Mouse (Mus musculus) brain, embryonic 18.5 days (tissue): ENCODE data around the gene Fbrsl1.

Experiments used
- DNase-seq: peaks from one replicate; pipeline ENCODE4 v3.0.0-alpha.2; 2012; ENCODE audit warnings: low read depth, low spot score

The Fbrsl1 gene

DNA sequence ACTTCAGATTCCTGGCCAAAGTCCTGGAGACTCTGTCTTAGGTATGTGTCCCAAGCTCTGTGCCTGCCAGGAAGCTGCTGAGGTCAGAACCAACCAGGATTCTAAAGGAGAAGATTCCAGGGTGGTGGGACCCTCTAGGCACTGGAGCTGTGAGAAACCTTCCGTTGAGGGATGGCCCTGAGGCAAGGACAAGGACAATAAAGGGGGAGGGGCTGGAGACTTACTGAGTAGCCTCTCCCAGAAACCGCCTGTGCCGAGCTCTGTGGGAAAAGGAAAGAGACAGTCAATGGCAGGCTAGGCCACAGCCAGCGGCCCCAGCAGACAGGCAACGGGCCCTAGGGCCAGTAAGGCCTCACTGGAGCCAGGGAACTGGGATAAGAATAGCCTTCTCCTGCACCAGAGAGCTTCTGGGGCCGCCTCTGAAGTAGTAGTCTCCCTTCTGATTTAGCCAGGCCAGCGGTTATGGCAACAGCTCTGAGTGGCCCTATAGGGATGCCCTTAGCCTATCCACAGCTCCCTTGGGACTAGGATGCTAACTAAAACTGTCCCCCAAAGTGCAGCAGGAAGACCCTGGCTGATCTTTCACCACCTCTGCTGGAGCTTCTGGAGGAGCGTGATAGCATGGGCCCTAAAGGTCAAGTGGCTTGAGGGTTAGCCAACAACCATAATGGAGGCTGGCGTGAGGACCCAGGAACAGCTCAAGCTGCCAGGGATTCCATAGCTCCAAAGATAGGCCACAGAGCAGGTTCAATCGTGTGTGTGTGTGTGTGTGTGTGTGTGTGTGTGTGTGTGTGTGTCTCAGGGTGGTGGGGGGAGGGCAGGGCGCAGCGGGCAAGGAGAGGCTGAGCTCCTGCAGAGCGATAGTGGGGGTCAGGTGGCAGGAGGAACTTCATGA lies 32.2 kb downstream of the Fbrsl1 start:
- no peak for DNase-seq

- DNase-seq = no peak
Observed at GRCm38 (mm10) chr5:110415022-110415421, 33.3 kb downstream of the Fbrsl1 start.

GRCm38 (mm10) chr5:110413018-110413417 lies 35.3 kb downstream of the Fbrsl1 start:
- DNase-seq = no peak

- DNase-seq = no peak
Observed at GRCm38 (mm10) chr5:110410386-110410785, 37.9 kb downstream of the Fbrsl1 start.

DNA sequence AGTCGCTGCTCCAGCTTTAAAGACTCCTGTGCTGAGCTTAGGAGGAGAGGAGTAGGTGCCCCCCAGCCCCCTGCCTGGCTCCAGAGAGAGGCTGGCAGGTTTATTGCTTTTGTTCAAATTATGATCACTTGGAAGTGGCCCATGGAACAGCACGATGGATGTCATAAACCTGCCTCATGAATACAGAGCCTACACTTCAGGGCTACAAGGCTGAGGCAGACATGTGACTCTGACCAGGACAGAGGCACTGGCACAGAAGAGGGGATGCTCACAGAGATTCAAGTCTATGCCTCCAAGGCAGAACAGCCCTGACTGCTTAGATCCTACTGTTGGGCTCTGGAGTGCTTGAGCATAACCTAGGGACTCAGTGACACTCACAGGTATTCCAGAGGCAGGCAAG lies 39.3 kb downstream of the Fbrsl1 start:
- DNase-seq = no peak

- DNase-seq = no peak
Observed at GRCm38 (mm10) chr5:110406065-110406714, 42.1 kb downstream of the Fbrsl1 start.

DNA sequence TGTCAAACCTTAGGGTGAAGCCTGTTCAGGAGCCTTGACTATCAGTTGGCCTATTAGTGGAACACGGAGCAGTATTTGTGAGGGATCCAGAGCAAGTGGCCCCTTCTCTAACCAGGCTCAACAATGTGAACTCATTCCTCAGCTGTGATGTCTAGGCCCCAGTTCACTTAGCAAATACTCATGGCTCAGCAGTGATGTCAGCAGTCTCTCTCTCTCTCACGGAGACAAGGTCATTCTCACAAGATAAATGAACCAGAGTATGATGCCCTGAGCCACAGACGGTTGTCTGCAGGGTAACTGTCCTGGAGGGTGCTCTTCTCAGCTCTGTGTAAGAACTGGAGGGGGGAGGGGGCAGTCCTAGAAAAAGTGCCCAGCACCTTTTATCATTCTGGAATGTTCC lies 44.4 kb downstream of the Fbrsl1 start:
- DNase-seq = no peak

GRCm38 (mm10) chr5:110402557-110402956 lies 45.7 kb downstream of the Fbrsl1 start:
- DNase-seq = no peak

- DNase-seq = no peak
Observed at GRCm38 (mm10) chr5:110401101-110401500, 47.2 kb downstream of the Fbrsl1 start.

GRCm38 (mm10) chr5:110395006-110395661 lies 53.2 kb downstream of the Fbrsl1 start:
- no peak for DNase-seq

GRCm38 (mm10) chr5:110392727-110393126 lies 55.6 kb downstream of the Fbrsl1 start:
- DNase-seq = no peak

GRCm38 (mm10) chr5:110390631-110391030 lies 57.7 kb downstream of the Fbrsl1 start:
- no peak for DNase-seq

- DNase-seq = no peak
Observed at GRCm38 (mm10) chr5:110387332-110387731, 61.0 kb downstream of the Fbrsl1 start.

DNA sequence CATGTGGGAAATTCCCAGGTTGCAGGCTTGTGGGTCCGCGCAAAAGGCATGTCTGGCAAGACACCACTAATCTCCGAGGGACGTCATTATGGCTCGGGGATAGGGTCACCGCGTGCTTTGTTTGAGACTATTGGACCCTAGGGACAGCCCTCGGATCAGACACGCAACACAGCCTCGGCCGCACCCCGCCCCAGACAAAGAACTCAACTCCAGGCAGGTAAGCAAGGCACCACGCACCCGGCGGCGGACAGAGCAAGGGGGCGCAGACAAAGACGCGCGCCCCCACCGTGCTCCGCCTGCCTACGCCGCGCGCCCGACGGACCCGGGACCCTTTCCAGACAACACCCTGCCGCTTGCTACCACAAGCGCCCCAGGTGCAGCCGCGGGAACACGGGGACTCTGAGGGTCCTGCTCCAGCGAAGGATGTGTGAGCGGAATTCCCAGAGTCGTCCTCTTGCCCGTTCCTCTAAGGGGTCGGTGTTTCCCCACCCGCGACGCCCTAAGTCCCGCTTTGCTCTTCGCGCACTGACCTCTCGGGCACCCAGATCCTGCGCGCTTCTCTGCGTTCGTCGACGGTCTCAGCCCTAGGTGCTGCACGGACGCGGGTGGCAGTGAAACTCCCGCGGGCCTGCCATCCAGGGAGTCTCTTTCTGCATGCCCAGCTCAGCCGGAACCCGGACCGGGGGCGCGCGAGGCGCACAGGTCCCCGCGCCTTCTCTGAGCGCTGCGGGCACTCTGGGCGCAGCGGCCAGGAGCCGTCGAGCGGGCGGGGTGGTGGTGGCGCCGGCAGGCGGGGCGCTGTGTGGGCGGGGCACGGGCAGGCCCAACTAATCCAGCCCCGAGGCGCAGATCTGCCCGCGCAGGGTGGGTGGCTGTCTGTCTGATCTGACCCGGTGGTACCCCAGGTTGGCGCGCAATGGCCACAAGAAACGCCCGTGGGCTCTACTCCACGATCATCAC lies 61.7 kb downstream of the Fbrsl1 start:
- no peak for DNase-seq

GRCm38 (mm10) chr5:110385263-110385662 lies 63.0 kb downstream of the Fbrsl1 start:
- DNase-seq = no peak

- no peak for DNase-seq
Observed at GRCm38 (mm10) chr5:110384491-110384890, 63.8 kb downstream of the Fbrsl1 start.

GRCm38 (mm10) chr5:110379823-110380222 lies 68.5 kb downstream of the Fbrsl1 start:
- DNase-seq = no peak

GRCm38 (mm10) chr5:110379086-110379485 lies 69.2 kb downstream of the Fbrsl1 start:
- no peak for DNase-seq

DNA sequence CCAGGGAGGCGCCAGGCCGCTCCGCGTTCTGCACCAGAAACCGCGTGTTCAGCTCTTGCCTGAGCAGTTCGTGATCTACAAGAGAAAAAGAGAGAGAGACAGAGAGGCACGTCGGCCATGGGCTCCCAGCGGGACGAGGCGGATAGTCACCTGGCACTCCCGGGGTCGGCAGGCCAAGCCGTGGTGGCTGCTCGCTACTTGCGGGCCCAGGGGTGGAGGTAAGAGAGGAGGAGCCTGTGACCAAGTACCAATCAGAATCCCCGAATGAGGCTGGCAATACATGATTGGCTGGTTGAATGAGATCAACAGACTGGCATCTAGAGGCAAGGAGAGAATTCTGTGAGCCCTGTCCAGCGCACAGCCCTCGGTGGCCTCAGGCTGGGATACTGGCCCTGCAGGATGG lies 70.1 kb downstream of the Fbrsl1 start:
- DNase-seq = no peak

GRCm38 (mm10) chr5:110376802-110377433 lies 71.4 kb downstream of the Fbrsl1 start:
- DNase-seq = no peak
